Mouse (Mus musculus) cortical plate, adult 2 months (tissue): ENCODE measurements around the gene Casq2.

Source experiments
- CTCF ChIP-seq: fragments of 200-500 bp; IDR thresholded peaks from 2 replicates; pipeline ENCODE4 v1.5.1; 2011; ENCODE audit warnings: mild to moderate bottlenecking, control low read depth, low read length; ENCODE audit not compliant: insufficient read depth; ENCODE audit errors: extremely low read depth
- POLR2A ChIP-seq: fragments of 200-500 bp; IDR thresholded peaks from 2 replicates; pipeline ENCODE4 v1.6.1; 2011; ENCODE audit warnings: mild to moderate bottlenecking, low read length, control low read depth; ENCODE audit not compliant: insufficient read depth; ENCODE audit errors: extremely low read depth

DNA sequence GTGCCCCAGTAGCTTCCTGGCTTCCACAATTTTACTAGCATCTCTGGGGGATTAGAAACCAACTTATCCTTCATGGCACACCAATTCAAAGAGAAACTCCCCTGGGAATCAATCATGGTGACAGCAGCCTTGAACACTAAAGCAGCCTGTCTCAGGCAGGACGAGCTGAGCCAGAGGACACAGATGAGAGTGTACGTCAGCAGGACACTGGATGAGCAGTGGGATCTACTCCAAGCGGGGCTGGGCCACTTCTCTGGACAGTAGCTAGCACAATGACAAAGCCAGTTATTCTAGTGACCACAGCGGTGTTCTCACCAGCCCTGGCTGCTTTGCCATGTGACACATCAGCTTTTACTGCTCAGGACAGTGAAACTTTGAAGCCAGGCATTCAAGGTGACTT lies 95.0 kb downstream of the Casq2 start:
- no peak for TF ChIP-seq POLR2A
- no peak for TF ChIP-seq CTCF
